Mouse (Mus musculus) embryo, embryonic 9.5 days (tissue): Measurements from ENCODE around the gene Mgl2.
A peak's percentile ranks its signal among the peaks of the same experiment; 100 is the strongest.
"Not testable (repeated sequence)": the region's sequence is repeated elsewhere in the genome, so short reads cannot be mapped to it uniquely, and the experiment has no call there.

Experiments used
- DNase-seq: peaks from one replicate; pipeline ENCODE4 v3.0.0-alpha.2; 2017; ENCODE audit errors: extremely low spot score

The Mgl2 gene

GRCm38 (mm10) chr11:70129926-70130379 is at the start of gene Mgl2:
TSS of gene Mgl2 (plus strand) at chr11:70130329.
- no peak for DNase-seq

- DNase-seq, result no peak
These were observed 49.1 kb upstream of the Mgl2 start for GRCm38 (mm10) chr11:70080803-70081590.

GRCm38 (mm10) chr11:70084563-70084962 is 45.6 kb upstream of the Mgl2 start:
- no peak for DNase-seq

- no peak for DNase-seq
These were observed 37.9 kb upstream of the Mgl2 start, which contains the start of gene Asgr2 for GRCm38 (mm10) chr11:70091986-70092783. TSS of gene Asgr2 (plus strand) at chr11:70092644.

- no peak for DNase-seq
These were observed 32.7 kb upstream of the Mgl2 start for GRCm38 (mm10) chr11:70097396-70097795.

GRCm38 (mm10) chr11:70099102-70099501 is 31.0 kb upstream of the Mgl2 start:
- DNase-seq, result no peak

- no peak for DNase-seq
These were observed 30.3 kb upstream of the Mgl2 start for GRCm38 (mm10) chr11:70099809-70100208.

GRCm38 (mm10) chr11:70103701-70104315 is 26.3 kb upstream of the Mgl2 start:
- DNase-seq, result no peak

GRCm38 (mm10) chr11:70107085-70107484 is 23.0 kb upstream of the Mgl2 start:
- DNase-seq, result no peak

- peak; percentile 12 for DNase-seq
These were observed 20.0 kb upstream of the Mgl2 start for GRCm38 (mm10) chr11:70110146-70110545.

GRCm38 (mm10) chr11:70114562-70114961 is 15.6 kb upstream of the Mgl2 start:
- DNase-seq, result no peak

- no peak for DNase-seq
These were observed 14.2 kb upstream of the Mgl2 start for GRCm38 (mm10) chr11:70115901-70116300.

GRCm38 (mm10) chr11:70135001-70135400 is 4.9 kb downstream of the Mgl2 start:
- not testable (repeated sequence) for DNase-seq

- DNase-seq, result not testable (repeated sequence)
These were observed 5.8 kb downstream of the Mgl2 start for GRCm38 (mm10) chr11:70135925-70136324.

- DNase-seq, result no peak
These were observed 9.0 kb downstream of the Mgl2 start for GRCm38 (mm10) chr11:70139171-70139570.

- DNase-seq, result no peak
These were observed 20.9 kb downstream of the Mgl2 start for GRCm38 (mm10) chr11:70151072-70151471.

GRCm38 (mm10) chr11:70155897-70156296 is 25.8 kb downstream of the Mgl2 start, which contains the start of gene Clec10a:
TSS of gene Clec10a (plus strand) at chr11:70156197.
- not testable (repeated sequence) for DNase-seq

GRCm38 (mm10) chr11:70162336-70162735 is 32.2 kb downstream of the Mgl2 start:
- DNase-seq, result no peak

GRCm38 (mm10) chr11:70165972-70166921 is 36.1 kb downstream of the Mgl2 start:
- DNase-seq, result no peak

GRCm38 (mm10) chr11:70168136-70168535 is 38.0 kb downstream of the Mgl2 start:
- DNase-seq, result no peak

- DNase-seq, result not testable (repeated sequence)
These were observed 39.3 kb downstream of the Mgl2 start for GRCm38 (mm10) chr11:70169471-70169870.
